Mouse (Mus musculus) regulatory T cell (primary cell): ENCODE data around the gene Ttc7.

Experiments
- in situ Hi-C: fragments of 300-600 bp; cut with MboI, MseI; formaldehyde crosslinking; loops from one replicate; pipeline ENCODE4 v1.15.1; 2025; ENCODE audit warnings: high pct_unique_total_duplicates

Gene Ttc7

GRCm38 (mm10) chr17:87367228-87367627, 84.5 kb downstream of the Ttc7 start:
- in situ Hi-C loops = no loop called here

DNA sequence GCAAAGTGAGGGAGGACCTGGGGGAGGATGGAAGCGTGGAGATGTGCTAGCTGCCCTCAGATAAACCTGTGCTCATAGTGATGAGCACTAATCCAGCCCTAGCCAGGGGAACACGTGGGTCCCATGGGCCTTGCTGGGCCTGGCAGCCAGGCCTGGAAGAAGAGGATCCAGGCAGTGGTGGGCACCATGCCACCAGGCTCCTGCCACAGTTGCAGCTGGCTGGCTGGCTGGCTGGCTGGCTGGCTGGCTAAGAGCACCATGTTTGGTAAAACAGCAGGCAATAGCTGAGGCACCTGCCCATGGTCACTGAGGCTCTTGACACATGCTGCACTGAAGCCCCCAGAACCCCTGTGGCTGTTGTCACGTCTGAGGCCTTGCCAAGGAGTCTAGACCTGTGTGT, 85.0 kb downstream of the Ttc7 start:
- in situ Hi-C loops = no loop called here

- in situ Hi-C loops = no loop called here
Observed at GRCm38 (mm10) chr17:87368481-87368880, 85.8 kb downstream of the Ttc7 start.

GRCm38 (mm10) chr17:87369270-87369759, 86.6 kb downstream of the Ttc7 start:
- in situ Hi-C loops = no loop called here

DNA sequence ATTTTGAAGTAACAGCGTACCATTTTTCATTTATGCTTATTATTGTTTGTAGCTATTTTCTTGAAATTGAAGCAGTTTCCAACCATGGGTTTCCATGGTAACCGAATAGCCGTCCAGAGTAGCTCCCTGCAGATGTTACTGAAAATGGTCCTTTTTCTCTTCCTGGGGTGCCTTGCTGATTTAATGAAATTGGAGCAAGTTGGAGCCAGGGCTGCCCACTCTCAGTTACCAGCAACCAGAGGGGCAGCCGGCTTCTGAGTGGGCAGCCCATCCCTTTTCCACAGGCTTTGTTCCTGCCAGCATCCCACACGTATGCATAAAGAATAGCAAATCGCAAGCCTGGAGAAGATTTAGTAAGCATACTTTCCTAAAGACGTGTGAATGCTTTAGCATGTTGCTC, 89.5 kb downstream of the Ttc7 start:
- in situ Hi-C loops = no loop called here

DNA sequence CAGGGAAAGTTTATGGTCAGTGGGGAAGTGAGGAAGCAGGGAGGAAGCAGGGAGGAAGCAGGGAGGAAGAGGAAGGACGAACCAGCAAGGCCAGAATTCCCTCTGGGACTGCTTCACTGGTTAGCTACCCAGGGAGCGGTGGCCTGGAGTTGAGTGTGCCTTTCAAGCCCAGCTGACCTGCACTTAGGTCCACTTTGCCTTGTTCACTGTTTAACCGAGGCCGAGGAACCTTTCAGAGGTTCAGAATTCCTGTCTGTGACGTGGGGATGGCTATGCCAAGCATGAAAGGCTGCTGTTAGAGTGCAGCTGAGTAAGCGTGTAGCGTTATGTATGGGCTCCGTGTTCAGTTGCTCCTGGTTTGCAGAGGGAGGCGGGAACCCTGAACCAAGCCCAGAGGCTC, 90.6 kb downstream of the Ttc7 start:
- in situ Hi-C loops = no loop called here

DNA sequence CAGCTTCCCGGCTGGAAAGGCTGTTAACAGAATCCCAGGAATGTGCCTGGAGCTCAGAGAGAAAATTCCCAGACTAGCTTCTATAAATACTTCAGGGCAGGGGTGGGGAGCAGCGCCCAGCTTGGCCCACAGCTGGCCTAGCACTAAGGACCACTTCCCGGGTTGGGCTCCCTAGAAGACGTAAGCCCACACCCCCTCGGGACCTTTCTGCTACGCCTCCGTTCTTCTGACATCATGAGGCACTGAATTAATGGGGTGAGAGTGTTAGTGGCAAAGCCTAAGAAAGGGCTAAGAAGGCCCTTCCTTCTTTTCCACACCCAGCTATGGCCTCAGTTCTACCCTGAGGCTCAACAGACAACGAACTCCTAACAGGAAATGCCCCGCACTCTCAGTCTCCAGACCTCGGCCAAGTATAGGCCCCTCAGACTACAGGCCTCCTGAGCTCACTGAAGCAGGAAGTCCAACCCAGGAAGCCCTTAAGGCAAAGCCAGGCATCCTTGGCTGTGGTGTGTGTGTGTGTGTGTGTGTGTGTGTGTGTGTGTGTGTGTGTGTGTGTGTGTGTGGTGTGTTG, 93.3 kb downstream of the Ttc7 start:
- in situ Hi-C loops = no loop called here

GRCm38 (mm10) chr17:87376831-87377471, 94.3 kb downstream of the Ttc7 start:
- in situ Hi-C loops = no loop called here

DNA sequence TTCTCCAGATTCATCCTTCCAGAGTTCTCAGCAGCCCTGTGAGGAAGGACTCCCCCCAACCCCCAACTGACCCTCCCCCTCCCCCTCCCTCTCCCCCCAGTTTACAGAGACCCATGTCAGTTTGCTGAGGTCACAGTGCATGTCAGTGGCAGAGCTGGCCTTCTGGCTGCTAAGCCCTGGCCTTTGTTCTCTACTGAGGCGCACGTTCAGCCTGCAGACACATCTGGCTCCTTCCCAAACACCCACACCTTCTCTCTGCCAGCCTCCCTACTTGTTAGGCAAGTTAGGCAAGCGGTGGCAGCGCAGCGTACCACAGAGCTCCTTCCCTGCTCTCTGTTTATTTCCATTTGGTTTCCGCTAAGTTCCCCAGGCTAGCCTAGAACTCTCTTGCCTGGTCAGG, 94.8 kb downstream of the Ttc7 start:
- in situ Hi-C loops = no loop called here

DNA sequence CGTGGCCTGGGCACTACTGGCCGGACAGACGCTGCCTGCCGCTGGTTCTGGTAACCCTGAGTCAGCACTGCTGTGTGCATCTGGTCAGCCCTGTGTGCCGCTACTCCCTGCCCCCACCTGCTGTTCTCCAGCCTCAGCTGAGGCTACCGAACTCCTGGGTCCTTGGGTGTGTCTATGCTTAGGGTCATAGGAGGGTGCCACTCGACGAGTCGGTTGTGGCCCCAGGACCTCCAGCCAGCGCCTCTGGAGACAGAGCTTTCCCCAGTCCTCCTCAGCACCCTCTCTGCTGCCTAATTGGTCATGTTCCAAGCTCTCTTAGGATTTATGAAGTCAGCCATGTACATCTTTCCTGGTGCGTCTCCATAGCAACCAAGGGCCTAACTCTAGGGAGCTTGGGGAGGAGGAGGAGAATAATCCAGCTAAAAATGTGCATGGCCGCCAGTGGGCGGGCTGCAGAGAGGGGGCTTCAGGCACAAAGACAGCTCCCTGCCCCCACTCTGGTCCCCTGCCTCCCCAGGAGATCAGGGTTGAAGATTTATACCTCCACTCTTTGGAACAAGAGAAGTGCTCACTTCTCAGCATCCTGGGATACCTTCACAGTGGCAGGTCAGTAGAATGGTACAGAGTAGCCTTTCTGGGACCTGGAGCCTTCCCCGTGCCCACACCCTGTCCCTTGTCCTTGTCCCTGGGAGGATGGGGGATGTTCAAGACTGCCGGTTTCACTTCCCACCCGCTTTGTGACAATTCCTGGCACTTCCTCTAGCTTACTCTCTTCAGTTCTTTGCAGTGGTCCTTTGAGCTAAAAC, 95.9 kb downstream of the Ttc7 start:
- in situ Hi-C loops = no loop called here

DNA sequence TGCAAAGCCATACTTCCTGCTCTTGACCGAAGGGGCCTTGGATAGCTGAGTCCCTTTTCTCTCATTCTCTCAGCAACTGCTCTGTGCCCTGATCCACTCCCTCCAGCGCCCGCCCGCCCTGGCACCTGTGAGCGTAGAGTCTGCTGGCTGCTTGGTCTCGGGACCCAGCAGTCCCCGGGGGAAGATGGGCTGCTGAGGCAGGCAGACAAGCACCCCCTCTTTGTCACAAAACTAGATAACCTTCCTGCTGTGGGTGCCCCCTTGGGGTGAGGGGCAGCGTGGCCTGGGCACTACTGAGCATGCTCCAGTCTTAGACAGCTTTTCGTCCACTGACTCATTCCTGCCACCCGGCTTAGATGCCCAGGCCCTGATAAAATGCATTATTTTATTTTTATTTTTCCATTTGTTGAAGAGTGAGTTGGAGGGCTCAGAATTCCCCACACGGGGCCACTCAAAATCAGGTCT, 96.5 kb downstream of the Ttc7 start:
- in situ Hi-C loops = no loop called here

GRCm38 (mm10) chr17:87379821-87380220, 97.1 kb downstream of the Ttc7 start:
- in situ Hi-C loops = no loop called here

GRCm38 (mm10) chr17:87380681-87381080, 98.0 kb downstream of the Ttc7 start:
- in situ Hi-C loops = no loop called here

GRCm38 (mm10) chr17:87385835-87386234, 103.1 kb downstream of the Ttc7 start:
- in situ Hi-C loops = no loop called here

DNA sequence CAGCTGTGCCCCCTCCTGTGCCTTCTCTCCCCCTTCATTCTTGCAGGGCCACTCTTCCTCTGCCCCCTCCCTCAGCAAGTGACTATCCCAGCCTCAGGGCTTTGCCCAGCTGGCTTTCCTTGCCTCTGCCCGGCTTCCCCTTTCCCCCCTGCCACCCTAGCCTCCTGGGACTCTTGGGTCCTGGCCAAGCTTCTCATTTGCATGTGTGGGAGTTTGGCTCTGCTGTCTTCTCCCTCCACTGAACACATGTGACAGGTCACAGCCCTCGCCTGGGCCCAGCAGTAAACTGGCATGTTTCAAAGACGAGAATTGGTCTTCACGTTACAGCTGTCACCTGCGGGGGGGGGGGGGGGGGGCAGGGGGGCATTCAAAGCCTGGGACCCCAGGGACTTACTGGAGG, 104.4 kb downstream of the Ttc7 start:
- in situ Hi-C loops = no loop called here

GRCm38 (mm10) chr17:87391242-87391641, 108.6 kb downstream of the Ttc7 start:
- in situ Hi-C loops = no loop called here

DNA sequence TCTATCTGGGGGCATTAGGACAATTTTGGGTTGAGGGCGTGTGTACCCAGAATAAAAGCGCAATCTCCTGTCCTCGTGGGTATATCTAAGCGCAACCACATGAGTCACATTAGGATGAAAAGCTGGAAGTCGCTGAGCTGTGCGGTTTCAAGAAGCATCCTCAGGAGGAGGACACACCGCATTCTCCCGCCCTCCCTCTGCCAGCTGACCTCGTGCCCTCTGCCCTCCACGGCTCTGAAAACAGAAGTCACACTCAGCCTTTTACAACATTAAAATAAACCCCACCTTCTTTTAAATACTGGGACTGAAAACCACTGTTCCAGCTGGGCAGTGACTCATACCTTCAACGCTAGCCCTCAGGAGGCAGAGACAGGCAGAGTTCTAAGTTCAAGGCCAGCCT, 114.4 kb downstream of the Ttc7 start:
- in situ Hi-C loops = no loop called here

GRCm38 (mm10) chr17:87402444-87402843, 119.8 kb downstream of the Ttc7 start:
- in situ Hi-C loops = no loop called here

GRCm38 (mm10) chr17:87403462-87403861, 120.8 kb downstream of the Ttc7 start:
- in situ Hi-C loops = no loop called here

DNA sequence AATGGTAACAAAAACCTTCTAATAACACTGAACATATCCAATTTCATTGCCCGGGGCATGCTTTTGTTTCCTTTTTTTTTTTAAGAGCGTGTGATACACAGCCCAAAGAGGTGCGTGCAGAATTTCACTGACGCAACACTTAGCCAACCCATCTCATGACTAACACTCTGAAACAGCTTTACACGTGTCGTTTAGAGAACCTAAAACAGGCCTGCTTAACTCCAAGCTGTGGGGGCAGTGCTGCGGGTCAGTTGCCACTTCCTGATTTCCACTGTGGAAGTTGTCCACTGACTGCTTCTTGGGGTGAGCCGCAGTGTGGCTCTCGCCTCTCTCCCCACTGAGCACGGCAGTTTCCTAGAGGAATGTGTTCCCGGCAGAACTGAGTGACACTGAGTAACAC, 122.9 kb downstream of the Ttc7 start:
- in situ Hi-C loops = no loop called here

- in situ Hi-C loops = no loop called here
Observed at GRCm38 (mm10) chr17:87406646-87407045, 124.0 kb downstream of the Ttc7 start.

GRCm38 (mm10) chr17:87418082-87418481, 135.4 kb downstream of the Ttc7 start:
- in situ Hi-C loops = no loop called here

DNA sequence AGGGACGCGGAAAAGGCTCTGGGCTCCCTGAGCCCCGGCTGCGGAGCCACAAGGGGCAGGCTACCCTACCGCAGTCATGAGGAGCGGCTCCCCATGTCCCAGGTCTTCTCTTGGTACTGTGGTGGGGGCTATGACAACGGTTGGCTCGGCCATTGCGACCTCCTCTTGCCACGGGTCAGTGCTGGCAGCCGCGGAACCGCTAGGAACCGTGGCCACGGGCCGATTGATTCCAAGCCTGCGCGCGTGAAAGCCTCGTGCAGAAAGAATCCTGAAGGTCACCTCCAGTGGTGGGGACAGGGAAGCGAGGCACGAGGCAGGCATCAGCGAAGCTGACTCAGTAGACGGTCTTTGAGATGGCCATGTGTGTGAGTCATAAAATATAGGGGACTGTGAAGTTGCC, 144.8 kb downstream of the Ttc7 start, which contains the start of gene Stpg4:
TSS of gene Stpg4 (minus strand) at position 231 of the 400 bp plus-strand sequence.
- in situ Hi-C loops = loop anchor here (10.0 kb wide), 1 partner anchor 807 kb away; no protein-coding TSS in a partner anchor
